Mouse (Mus musculus) forebrain, postnatal 0 days (tissue): ENCODE results near the gene Flnc. TPM values are rescaled to one million over a fixed set of nuclear protein-coding genes. Genes with fewer than 3 reads are reported as not detected.
A peak's percentile ranks its signal among the peaks of the same experiment; 100 is the strongest.

Source experiments
- ATAC-seq: fragments of 200-750 bp; cut with Nextera tagmentation; 2 replicates; pipeline ENCODE4 v1.8.0; 2017; ENCODE audit warnings: mild to moderate bottlenecking, moderate library complexity
- DNase-seq: peaks from one replicate; pipeline ENCODE4 v3.0.0-alpha.2; 2015
- H3K27ac ChIP-seq: fragments of 300-500 bp; sonication (generic); 2 replicates; pipeline ENCODE4 v1.5.1; 2014; ENCODE audit warnings: low read depth, mild to moderate bottlenecking, antibody characterized with exemption, low read length, moderate library complexity, mixed read lengths
- H3K27me3 ChIP-seq: fragments of 300-500 bp; sonication (generic); 2 replicates; pipeline ENCODE4 v1.6.1; 2014; ENCODE audit warnings: mild to moderate bottlenecking, low read length, mixed read lengths; ENCODE audit not compliant: insufficient read depth
- H3K36me3 ChIP-seq: fragments of 300-500 bp; sonication (generic); 2 replicates; pipeline ENCODE4 v1.6.1; 2014; ENCODE audit warnings: mild to moderate bottlenecking, moderate library complexity; ENCODE audit not compliant: insufficient read depth
- H3K4me1 ChIP-seq: fragments of 300-500 bp; sonication (generic); 2 replicates; pipeline ENCODE4 v1.6.1; 2014; ENCODE audit warnings: antibody characterized with exemption; ENCODE audit not compliant: insufficient read depth
- H3K4me2 ChIP-seq: fragments of 300-500 bp; sonication (generic); 2 replicates; pipeline ENCODE4 v1.6.1; 2014; ENCODE audit warnings: low read depth, mild to moderate bottlenecking, moderate library complexity
- H3K4me3 ChIP-seq: fragments of 300-500 bp; sonication (generic); 2 replicates; pipeline ENCODE4 v1.5.1; 2014; ENCODE audit warnings: low read depth, low read length, mixed read lengths
- H3K9ac ChIP-seq: fragments of 300-500 bp; sonication (generic); 2 replicates; pipeline ENCODE4 v1.6.1; 2014; ENCODE audit warnings: mild to moderate bottlenecking
- H3K9me3 ChIP-seq: fragments of 300-500 bp; sonication (generic); 2 replicates; pipeline ENCODE4 v1.6.1; 2016; ENCODE audit warnings: low read length
- CTCF ChIP-seq: sonication (generic); IDR thresholded peaks from 2 replicates; pipeline ENCODE4 v1.5.1; 2016; ENCODE audit warnings: antibody characterized with exemption, control low read depth, low read depth
- WGBS: fragments of 180-500 bp; shearing (Covaris S2); extraction: QIAGEN DNeasy Blood & Tissue Kit; methylation state at CpG from one replicate; pipeline ENCODE4 v1.1.7; 2014; 5-methylcytosine and 5-hydroxymethylcytosine counted together
- polyA plus RNA-seq: library from polyadenylated mRNA; unstranded; fragments of >200 nt; fragmentation: Nextera tagmentation; extraction: Ambion mirVana; gene quantifications from 2 replicates; pipeline ENCODE4 v1.2.1, GENCODE M21; 2015
- total RNA-seq: library from RNA; depleted of rRNA; stranded (reverse); fragments of >200 nt; gene quantifications from 2 replicates; pipeline ENCODE4 v1.2.3, GENCODE M21; 2014

Flnc gene
- total and polyA plus RNA-seq, 2 experiments from 2014 or later, result 0.90 to 7.9 TPM

DNA sequence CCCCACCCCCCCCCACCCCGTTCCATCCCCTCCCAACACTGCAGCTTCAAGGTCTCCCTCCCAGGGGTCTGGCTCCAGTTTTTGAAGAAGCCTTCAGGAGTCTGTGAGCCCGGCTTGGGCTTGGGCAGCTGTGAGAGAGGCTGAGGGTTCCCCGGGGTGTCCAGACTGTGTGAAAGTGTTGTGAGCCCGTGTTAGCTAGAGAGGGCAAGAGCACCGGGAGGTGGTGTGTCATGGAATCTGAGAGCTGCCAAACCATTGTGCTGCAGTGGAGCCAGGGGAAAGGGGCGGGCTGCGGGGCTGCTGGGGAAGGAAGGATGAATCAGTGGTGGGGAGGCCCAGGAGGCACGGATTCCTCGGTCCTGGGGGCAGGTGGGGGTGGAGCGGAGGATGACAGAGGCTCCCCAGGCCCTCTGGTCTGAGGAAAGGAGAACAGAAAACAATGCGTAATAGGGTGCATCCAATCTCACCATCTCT is 3.4 kb downstream of the Flnc start:
- peaks cover 29% of the 10 kb centered on the region for H3K27me3 ChIP-seq
- DNase-seq, result no peak
- WGBS, result 6% methylated on average over 11 of the region's 11 CpGs
- 0 out of 2 replicates have a peak overlapping the region, but pooled peaks have one; percentile 23 for H3K4me2 ChIP-seq
- TF ChIP-seq CTCF, result no peak
- H3K4me1 ChIP-seq, result 0 out of 2 replicates have a peak, but pooled peaks cover 8% of the 10 kb centered on the region
- H3K27ac ChIP-seq, result no peak overlapping the region
- no peak overlapping the region for H3K4me3 ChIP-seq
- no peaks in the 10 kb centered on the region for H3K9me3 ChIP-seq
- peak; percentile 56 for ATAC-seq
- no peak overlapping the region for H3K9ac ChIP-seq
- H3K36me3 ChIP-seq, result no peaks in the 10 kb centered on the region

DNA sequence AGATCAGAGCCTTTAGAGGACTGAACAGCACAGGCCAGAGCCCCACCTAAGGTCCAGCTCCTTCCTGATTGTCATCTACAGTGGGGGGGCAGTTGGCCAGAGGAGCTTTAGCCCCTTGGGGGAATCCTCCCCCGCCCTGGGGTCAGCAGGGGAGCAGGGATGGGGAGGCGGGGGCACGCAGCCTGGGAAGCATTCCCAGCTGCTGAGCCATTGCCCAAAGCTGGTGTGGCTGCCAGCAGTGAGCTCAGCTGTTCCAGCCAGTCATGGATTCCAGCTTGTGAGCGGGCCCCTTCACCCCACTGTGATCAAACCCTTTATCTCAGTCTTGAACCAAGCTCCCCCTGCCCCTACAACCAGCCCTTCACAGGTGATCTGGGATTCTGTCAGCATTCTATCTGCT is 6.2 kb downstream of the Flnc start:
- no peaks in the 10 kb centered on the region for H3K4me1 ChIP-seq
- no peaks in the 10 kb centered on the region for H3K9me3 ChIP-seq
- H3K4me3 ChIP-seq, result no peak overlapping the region
- ATAC-seq, result no peak
- H3K36me3 ChIP-seq, result no peaks in the 10 kb centered on the region
- no peak overlapping the region for H3K9ac ChIP-seq
- H3K4me2 ChIP-seq, result no peak overlapping the region
- WGBS, result 70% methylated on average over 4 of the region's 4 CpGs
- TF ChIP-seq CTCF, result no peak
- H3K27me3 ChIP-seq, result peaks cover 6% of the 10 kb centered on the region
- no peak for DNase-seq
- H3K27ac ChIP-seq, result no peak overlapping the region

DNA sequence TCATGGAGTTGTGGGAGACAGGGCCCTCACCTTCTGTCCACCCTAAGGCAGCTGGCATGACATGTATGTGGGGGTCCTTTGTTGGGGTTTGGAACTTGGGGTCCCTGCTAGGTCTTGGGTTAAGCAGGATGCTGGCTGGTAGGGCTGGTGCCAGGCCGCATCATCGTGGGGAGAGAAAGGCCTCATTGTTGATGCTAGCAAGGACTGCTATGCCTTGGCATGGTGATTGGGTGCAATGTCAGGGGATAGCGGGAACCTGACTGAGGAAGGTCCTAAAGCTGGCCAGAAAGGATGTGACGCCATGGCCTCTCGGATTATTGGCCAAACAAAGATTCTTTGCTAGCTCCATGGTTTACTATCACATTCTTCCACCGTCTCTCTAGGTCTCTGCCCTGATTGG is 6.7 kb downstream of the Flnc start:
- Histone ChIP-seq H3K27me3 (peaks cover under 1% of the 10 kb centered on the region; the same call in 1 of the 2 replicates), H3K4me1 (no peaks in the 10 kb centered on the region), H3K27ac (no peak overlapping the region), H3K36me3 (no peaks in the 10 kb centered on the region), H3K4me2 (no peak overlapping the region), H3K9me3 (no peaks in the 10 kb centered on the region), H3K4me3 (no peak overlapping the region), H3K9ac (no peak overlapping the region)
- WGBS, result 86% methylated on average over 6 of the region's 6 CpGs
- DNase-seq (no peak), ATAC-seq (no peak)
- TF ChIP-seq CTCF, result no peak

DNA sequence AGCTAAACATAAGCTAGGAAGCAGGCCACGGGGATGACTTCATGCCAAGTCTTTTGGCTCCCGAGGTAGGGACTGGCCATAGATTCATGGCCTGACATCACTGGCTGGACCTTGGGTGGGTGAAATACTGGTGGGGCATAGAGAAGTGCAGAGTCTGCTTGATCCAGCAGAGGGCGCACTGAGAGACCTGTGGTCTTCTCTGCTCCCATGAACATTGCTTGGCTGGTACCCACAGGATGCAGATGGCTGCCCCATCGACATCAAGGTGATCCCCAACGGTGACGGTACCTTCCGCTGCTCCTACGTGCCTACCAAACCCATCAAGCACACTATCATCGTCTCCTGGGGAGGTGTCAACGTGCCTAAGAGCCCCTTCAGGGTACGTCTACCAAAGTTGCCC is 11.7 kb downstream of the Flnc start:
- Histone ChIP-seq H3K9me3 (no peaks in the 10 kb centered on the region), H3K27me3 (no peaks in the 10 kb centered on the region), H3K9ac (no peak overlapping the region), H3K36me3 (no peaks in the 10 kb centered on the region), H3K4me3 (no peak overlapping the region), H3K4me1 (no peaks in the 10 kb centered on the region), H3K4me2 (no peak overlapping the region), H3K27ac (no peak overlapping the region)
- ATAC-seq (no peak), DNase-seq (no peak)
- peak; percentile 56 for TF ChIP-seq CTCF
- WGBS, result 73% methylated on average over 11 of the region's 11 CpGs

DNA sequence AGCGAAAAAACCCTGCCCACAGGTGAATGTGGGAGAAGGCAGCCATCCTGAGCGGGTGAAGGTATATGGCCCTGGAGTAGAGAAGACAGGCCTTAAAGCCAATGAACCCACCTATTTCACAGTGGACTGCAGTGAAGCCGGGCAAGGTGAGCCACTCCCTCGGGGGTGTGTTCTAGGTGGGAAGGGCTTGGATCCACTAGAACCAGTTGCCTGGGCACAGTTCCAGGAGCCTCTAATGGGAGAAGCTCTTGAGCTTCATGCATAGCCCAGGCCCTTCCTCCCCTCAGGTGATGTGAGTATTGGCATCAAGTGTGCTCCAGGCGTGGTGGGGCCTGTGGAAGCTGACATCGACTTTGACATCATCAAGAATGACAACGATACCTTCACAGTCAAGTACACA is 12.3 kb downstream of the Flnc start:
- Histone ChIP-seq H3K9me3 (no peaks in the 10 kb centered on the region), H3K4me2 (no peak overlapping the region), H3K9ac (no peak overlapping the region), H3K36me3 (no peaks in the 10 kb centered on the region), H3K4me3 (no peak overlapping the region), H3K27ac (no peak overlapping the region), H3K27me3 (no peaks in the 10 kb centered on the region), H3K4me1 (no peaks in the 10 kb centered on the region)
- no peak for TF ChIP-seq CTCF
- no peak for ATAC-seq
- no peak for DNase-seq
- 93% methylated on average over 7 of the region's 7 CpGs for WGBS

DNA sequence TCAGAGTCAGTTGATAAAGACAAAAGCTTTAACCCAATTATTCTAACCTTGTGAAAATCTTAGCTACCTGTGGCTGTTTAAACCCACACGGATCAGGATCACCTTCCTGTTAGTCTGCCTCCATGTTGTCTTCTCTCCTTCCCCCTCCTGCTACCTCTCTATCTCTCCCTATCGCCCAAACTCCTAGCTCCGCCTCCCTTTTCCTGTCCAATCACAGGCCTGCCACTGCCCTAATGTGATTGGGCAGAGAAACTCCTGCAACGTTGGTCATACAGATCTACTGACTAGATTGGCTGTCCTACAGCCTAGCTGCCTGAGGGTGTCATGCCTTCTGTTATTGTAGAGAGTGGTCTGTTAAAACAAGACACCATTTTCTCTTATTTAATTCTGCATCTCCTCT is 16.8 kb downstream of the Flnc start:
- no peak overlapping the region for H3K9ac ChIP-seq
- H3K4me2 ChIP-seq, result no peak overlapping the region
- DNase-seq, result no peak
- TF ChIP-seq CTCF, result no peak
- no peaks in the 10 kb centered on the region for H3K27me3 ChIP-seq
- no peak overlapping the region for H3K27ac ChIP-seq
- H3K36me3 ChIP-seq, result no peaks in the 10 kb centered on the region
- no peaks in the 10 kb centered on the region for H3K4me1 ChIP-seq
- no peaks in the 10 kb centered on the region for H3K9me3 ChIP-seq
- 34% methylated on average over 4 of the region's 4 CpGs for WGBS
- H3K4me3 ChIP-seq, result no peak overlapping the region
- peak; percentile 65; the same call in 1 of the 2 replicates for ATAC-seq

DNA sequence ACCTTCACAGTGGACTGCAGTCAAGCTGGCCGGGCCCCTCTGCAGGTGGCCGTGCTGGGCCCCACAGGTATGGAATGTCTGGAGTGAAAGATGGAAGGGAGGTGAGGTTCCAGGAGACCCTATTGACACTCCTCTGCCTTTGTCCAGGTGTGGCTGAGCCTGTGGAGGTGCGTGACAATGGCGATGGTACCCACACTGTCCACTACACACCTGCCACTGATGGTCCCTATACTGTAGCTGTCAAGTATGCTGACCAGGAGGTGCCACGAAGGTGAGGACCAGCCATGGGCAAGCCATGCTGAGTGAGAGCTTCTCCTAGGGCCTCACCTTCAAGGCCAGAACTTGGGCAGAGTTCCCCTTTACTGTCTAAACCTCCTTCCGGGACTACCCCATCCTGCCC is 17.6 kb downstream of the Flnc start:
- Histone ChIP-seq H3K9ac (no peak overlapping the region), H3K4me2 (no peak overlapping the region), H3K4me3 (no peak overlapping the region), H3K36me3 (no peaks in the 10 kb centered on the region), H3K27me3 (no peaks in the 10 kb centered on the region), H3K9me3 (no peaks in the 10 kb centered on the region), H3K27ac (no peak overlapping the region), H3K4me1 (no peaks in the 10 kb centered on the region)
- whole genome bisulfite sequencing, result 93% methylated on average over 6 of the region's 6 CpGs
- no peak for ATAC-seq
- no peak for DNase-seq
- TF ChIP-seq CTCF, result no peak
